Mouse (Mus musculus) lung, adult 2 months (tissue): ENCODE results near the gene Epb41l1.

ENCODE experiments used
- CTCF ChIP-seq: fragments of 200-500 bp; IDR thresholded peaks from 2 replicates; pipeline ENCODE4 v1.5.1; 2011; ENCODE audit warnings: mild to moderate bottlenecking, low read length, control low read depth; ENCODE audit not compliant: insufficient read depth
- POLR2A ChIP-seq: fragments of 200-500 bp; IDR thresholded peaks from 2 replicates; pipeline ENCODE4 v1.6.1; 2011; ENCODE audit warnings: low read depth, mild to moderate bottlenecking, control low read depth, low read length, borderline replicate concordance; ENCODE audit errors: extremely low read depth

DNA sequence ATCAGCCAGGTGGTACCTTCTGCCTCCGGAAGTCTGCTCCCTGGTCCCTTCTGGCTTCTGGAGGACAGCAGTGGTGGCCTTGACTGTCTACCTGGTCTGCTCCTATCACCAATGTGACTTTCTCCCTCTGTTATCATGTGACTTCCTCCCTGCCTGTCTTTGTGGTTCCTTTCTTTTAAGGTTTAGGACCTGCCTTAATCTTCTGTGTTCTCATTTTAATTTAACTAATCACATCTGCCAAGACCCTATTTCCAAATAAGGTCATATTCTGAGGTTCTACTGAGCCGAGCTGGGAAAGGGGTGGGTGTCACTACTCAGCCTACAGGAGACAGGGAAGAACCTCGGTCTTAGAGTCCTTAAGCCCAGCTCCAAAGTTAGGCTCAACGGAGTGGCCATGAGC is 5.4 kb downstream of the Epb41l1 start:
- TF ChIP-seq CTCF (no peak), POLR2A (no peak)
